In genomic region chr16:10895906-10896305, GRCm38 (mm10) we compare ENCODE assay signal across 16 mouse cellular contexts.
"Had no signal": no experiment of that assay in that cellular context is flagged by ENCODE, and none has a peak within 500 bp of the region (broad histone marks: within the 10 kb centered on the region; RNA-seq: fewer than 3 reads in every experiment).

No protein-coding gene starts in this region.

- H3K9me3 ChIP-seq: lung, embryonic 15.5 days; midbrain, embryonic 13.5 days; midbrain, embryonic 15.5 days; neural tube, embryonic 12.5 days had no signal

- DNase-seq: liver, postnatal 0 days; lung, adult 2 months; lung, postnatal 14 days; lung, postnatal 36 days; right cerebral cortex, postnatal 14 days; thymus, adult 18-20 months; thymus, postnatal 14 days; thymus, postnatal 36 days had no signal

- H3K27me3 ChIP-seq: lung, embryonic 15.5 days; midbrain, embryonic 13.5 days; midbrain, embryonic 15.5 days; neural tube, embryonic 12.5 days had no signal

- H3K4me1 ChIP-seq: lung, embryonic 15.5 days; midbrain, embryonic 13.5 days; midbrain, embryonic 15.5 days; neural tube, embryonic 12.5 days had no signal

- ATAC-seq: liver, postnatal 0 days; lung, postnatal 0 days; midbrain, embryonic 13.5 days; midbrain, embryonic 15.5 days had no signal

- H3K4me2 ChIP-seq: lung, embryonic 15.5 days; midbrain, embryonic 11.5 days; midbrain, embryonic 13.5 days; midbrain, embryonic 15.5 days; neural tube, embryonic 12.5 days had no signal

- H3K4me3 ChIP-seq: lung, embryonic 15.5 days; megakaryocyte, embryonic 14.5 days; midbrain, embryonic 13.5 days; midbrain, embryonic 15.5 days; neural tube, embryonic 12.5 days had no signal

- H3K9ac ChIP-seq: liver, postnatal 0 days; lung, embryonic 15.5 days; midbrain, embryonic 13.5 days; midbrain, embryonic 15.5 days; neural tube, embryonic 12.5 days had no signal

- H3K27ac ChIP-seq: lung, embryonic 15.5 days; macrophage; midbrain, embryonic 13.5 days; midbrain, embryonic 15.5 days; neural tube, embryonic 12.5 days had no signal

- H3K36me3 ChIP-seq: lung, embryonic 15.5 days; midbrain, embryonic 13.5 days; midbrain, embryonic 15.5 days; neural tube, embryonic 12.5 days had no signal
